Mouse (Mus musculus): ENCODE results near the gene Snrnp27.

GRCm38 (mm10) chr6:86660161-86660877 lies 24.0 kb downstream of the Snrnp27 start:
- no peak for TF ChIP-seq CTCF (IDR thresholded peaks at IDR 0.05; ENCODE audit: low read depth, low read length)
- no peak for TF ChIP-seq POLR2A (IDR thresholded peaks at IDR 0.05; ENCODE audit: borderline replicate concordance, low read depth, low read length)
